Mouse (Mus musculus) Muller cell, postnatal 12 days (primary cell): ENCODE data around the gene Xpr1.
A peak's percentile ranks its signal among the peaks of the same experiment; 100 is the strongest.

Source experiments
- DNase-seq: peaks from one replicate; pipeline ENCODE4 v3.0.0-alpha.2; 2015; ENCODE audit errors: inconsistent ontology term

Gene Xpr1

GRCm38 (mm10) chr1:155251596-155251995 lies 165.6 kb downstream of the Xpr1 start:
- no peak for DNase-seq

GRCm38 (mm10) chr1:155250531-155251135 lies 166.6 kb downstream of the Xpr1 start:
- DNase-seq: no peak

- no peak for DNase-seq
Measured at GRCm38 (mm10) chr1:155249896-155250295, 167.3 kb downstream of the Xpr1 start.

- no peak for DNase-seq
Measured at GRCm38 (mm10) chr1:155248041-155248440, 169.2 kb downstream of the Xpr1 start.

- DNase-seq: no peak
Measured at GRCm38 (mm10) chr1:155247441-155247840, 169.8 kb downstream of the Xpr1 start.

- no peak for DNase-seq
Measured at GRCm38 (mm10) chr1:155245516-155245915, 171.7 kb downstream of the Xpr1 start.

GRCm38 (mm10) chr1:155244771-155245211 lies 172.4 kb downstream of the Xpr1 start:
- DNase-seq: peak; percentile 62

GRCm38 (mm10) chr1:155243797-155244770 lies 173.1 kb downstream of the Xpr1 start, which contains the start of gene BC034090:
BC034090 (minus strand) TSS chr1:155244444.
- DNase-seq: peak; percentile 84

GRCm38 (mm10) chr1:155242488-155242745 lies 174.8 kb downstream of the Xpr1 start:
- no peak for DNase-seq

GRCm38 (mm10) chr1:155241701-155242487 lies 175.3 kb downstream of the Xpr1 start:
- no peak for DNase-seq

GRCm38 (mm10) chr1:155239962-155240717 lies 177.1 kb downstream of the Xpr1 start:
- DNase-seq: no peak

GRCm38 (mm10) chr1:155239169-155239568 lies 178.0 kb downstream of the Xpr1 start:
- no peak for DNase-seq

- DNase-seq: no peak
Measured at GRCm38 (mm10) chr1:155238126-155238525, 179.1 kb downstream of the Xpr1 start.

- no peak for DNase-seq
Measured at GRCm38 (mm10) chr1:155237390-155237789, 179.8 kb downstream of the Xpr1 start.

GRCm38 (mm10) chr1:155236306-155237024 lies 180.8 kb downstream of the Xpr1 start:
- no peak for DNase-seq

GRCm38 (mm10) chr1:155235641-155236040 lies 181.6 kb downstream of the Xpr1 start:
- DNase-seq: no peak

GRCm38 (mm10) chr1:155233931-155234607 lies 183.1 kb downstream of the Xpr1 start:
- peak; percentile 80 for DNase-seq

GRCm38 (mm10) chr1:155233378-155233777 lies 183.8 kb downstream of the Xpr1 start:
- DNase-seq: no peak

- DNase-seq: no peak
Measured at GRCm38 (mm10) chr1:155232786-155233185, 184.4 kb downstream of the Xpr1 start.

GRCm38 (mm10) chr1:155232385-155232784 lies 184.8 kb downstream of the Xpr1 start:
- DNase-seq: no peak
